Mouse (Mus musculus) heart, embryonic 13.5 days (tissue): ENCODE measurements around the gene Grap. TPM values are rescaled to one million over a fixed set of nuclear protein-coding genes. Genes with fewer than 3 reads are reported as not detected.
"Not testable (repeated sequence)": the region's sequence is repeated elsewhere in the genome, so short reads cannot be mapped to it uniquely, and the experiment has no call there.

ENCODE experiments used
- ATAC-seq: fragments of 200-750 bp; cut with Nextera tagmentation; 2 replicates; pipeline ENCODE4 v1.8.0; 2017; ENCODE audit warnings: moderate TSS enrichment; ENCODE audit not compliant: insufficient number of reproducible peaks, low FRiP score, low TSS enrichment; ENCODE audit errors: extremely low read depth
- H3K27ac ChIP-seq: fragments of 300-500 bp; sonication (generic); replicated peaks from 2 replicates; pipeline ENCODE4 v1.5.1; 2015; ENCODE audit warnings: moderate library complexity, mild to moderate bottlenecking, inconsistent platforms
- H3K27me3 ChIP-seq: fragments of 300-500 bp; sonication (generic); replicated peaks from 2 replicates; pipeline ENCODE4 v1.6.1; 2015; ENCODE audit warnings: mild to moderate bottlenecking, inconsistent platforms
- H3K36me3 ChIP-seq: fragments of 300-500 bp; sonication (generic); 2 replicates; pipeline ENCODE4 v1.6.1; 2015; ENCODE audit warnings: mild to moderate bottlenecking, inconsistent platforms
- H3K4me1 ChIP-seq: fragments of 300-500 bp; sonication (generic); 2 replicates; pipeline ENCODE4 v1.6.1; 2015; ENCODE audit warnings: inconsistent platforms
- H3K4me2 ChIP-seq: fragments of 300-500 bp; sonication (generic); 2 replicates; pipeline ENCODE4 v1.6.1; 2015; ENCODE audit warnings: inconsistent platforms, mild to moderate bottlenecking, moderate library complexity
- H3K4me3 ChIP-seq: fragments of 300-500 bp; sonication (generic); 2 replicates; pipeline ENCODE4 v1.5.1; 2015; ENCODE audit warnings: moderate library complexity, mild to moderate bottlenecking, inconsistent platforms
- H3K9ac ChIP-seq: fragments of 300-500 bp; sonication (generic); 2 replicates; pipeline ENCODE4 v1.6.1; 2015; ENCODE audit warnings: inconsistent platforms, mild to moderate bottlenecking, moderate library complexity
- H3K9me3 ChIP-seq: fragments of 300-500 bp; sonication (generic); 2 replicates; pipeline ENCODE4 v1.6.1; 2016; ENCODE audit warnings: inconsistent platforms
- WGBS: fragments of 180-500 bp; shearing (Covaris S2); methylation state at CpG from one replicate; pipeline ENCODE4 v1.1.7; 2015; ENCODE audit warnings: mixed read lengths; 5-methylcytosine and 5-hydroxymethylcytosine counted together
- polyA plus RNA-seq: library from polyadenylated mRNA; unstranded; fragments of >200 nt; fragmentation: Nextera tagmentation; extraction: Ambion mirVana; gene quantifications from 2 replicates; pipeline ENCODE4 v1.2.1, GENCODE M21; 2015

Gene Grap
- polyA plus RNA-seq, 1 experiment from 2014 or later, result 11.2 TPM

GRCm38 (mm10) chr11:61639601-61640177 is 13.4 kb upstream of the Grap start:
- Histone ChIP-seq H3K4me2 (no peak overlapping the region), H3K9ac (no peak overlapping the region), H3K9me3 (no peaks in the 10 kb centered on the region), H3K36me3 (no peaks in the 10 kb centered on the region), H3K4me1 (peaks cover 6% of the 10 kb centered on the region), H3K27me3 (0 out of 2 replicates have a peak, but pooled peaks cover 4% of the 10 kb centered on the region), H3K27ac (no peak overlapping the region), H3K4me3 (no peak overlapping the region)
- WGBS, result 81% methylated on average over 6 of the region's 6 CpGs
- no peak for ATAC-seq

GRCm38 (mm10) chr11:61640585-61640984 is 12.5 kb upstream of the Grap start:
- H3K4me3 ChIP-seq, H3K9ac ChIP-seq, H3K9me3 ChIP-seq, H3K27me3 ChIP-seq, H3K27ac ChIP-seq, H3K4me2 ChIP-seq, H3K4me1 ChIP-seq, H3K36me3 ChIP-seq, ATAC-seq: not testable (repeated sequence)
- 41% methylated on average over 9 of the region's 9 CpGs for WGBS

- no peak overlapping the region for H3K4me3 ChIP-seq
- 74% methylated on average over 7 of the region's 7 CpGs for WGBS
- H3K27ac ChIP-seq, result no peak overlapping the region
- H3K4me1 ChIP-seq, result peaks cover 9% of the 10 kb centered on the region
- H3K9ac ChIP-seq, result no peak overlapping the region
- H3K36me3 ChIP-seq, result no peaks in the 10 kb centered on the region
- H3K9me3 ChIP-seq, result no peaks in the 10 kb centered on the region
- no peaks in the 10 kb centered on the region for H3K27me3 ChIP-seq
- no peak overlapping the region for H3K4me2 ChIP-seq
- ATAC-seq, result no peak
These were observed 11.0 kb upstream of the Grap start for GRCm38 (mm10) chr11:61642106-61642505.

- H3K27me3 ChIP-seq, result no peaks in the 10 kb centered on the region
- no peak overlapping the region for H3K9ac ChIP-seq
- H3K27ac ChIP-seq, result no peak overlapping the region
- peaks cover 9% of the 10 kb centered on the region for H3K4me1 ChIP-seq
- no peaks in the 10 kb centered on the region for H3K9me3 ChIP-seq
- H3K36me3 ChIP-seq, result no peaks in the 10 kb centered on the region
- WGBS, result 66% methylated on average over 5 of the region's 5 CpGs
- H3K4me3 ChIP-seq, result no peak overlapping the region
- H3K4me2 ChIP-seq, result no peak overlapping the region
- no peak for ATAC-seq
These were observed 9.7 kb upstream of the Grap start for GRCm38 (mm10) chr11:61643184-61643961.

- Histone ChIP-seq H3K4me2 (no peak overlapping the region), H3K9ac (no peak overlapping the region), H3K9me3 (no peaks in the 10 kb centered on the region), H3K4me1 (peaks cover 9% of the 10 kb centered on the region), H3K36me3 (no peaks in the 10 kb centered on the region), H3K4me3 (no peak overlapping the region), H3K27me3 (no peaks in the 10 kb centered on the region), H3K27ac (peak overlapping the region; percentile 70)
- no peak for ATAC-seq
- 63% methylated on average over 11 of the region's 11 CpGs for WGBS
These were observed 8.3 kb upstream of the Grap start for GRCm38 (mm10) chr11:61644576-61645326.

- H3K27ac ChIP-seq, result no peak overlapping the region
- no peaks in the 10 kb centered on the region for H3K27me3 ChIP-seq
- WGBS, result 69% methylated on average over 5 of the region's 5 CpGs
- no peak for ATAC-seq
- no peaks in the 10 kb centered on the region for H3K36me3 ChIP-seq
- no peak overlapping the region for H3K4me2 ChIP-seq
- no peak overlapping the region for H3K9ac ChIP-seq
- no peak overlapping the region for H3K4me3 ChIP-seq
- no peaks in the 10 kb centered on the region for H3K9me3 ChIP-seq
- peaks cover 9% of the 10 kb centered on the region for H3K4me1 ChIP-seq
These were observed 7.7 kb upstream of the Grap start for GRCm38 (mm10) chr11:61645357-61645857.

GRCm38 (mm10) chr11:61646499-61647039 is 6.5 kb upstream of the Grap start:
- no peaks in the 10 kb centered on the region for H3K36me3 ChIP-seq
- no peaks in the 10 kb centered on the region for H3K27me3 ChIP-seq
- H3K27ac ChIP-seq, result no peak overlapping the region
- 48% methylated on average over 2 of the region's 2 CpGs for WGBS
- peaks cover 9% of the 10 kb centered on the region for H3K4me1 ChIP-seq
- H3K9me3 ChIP-seq, result no peaks in the 10 kb centered on the region
- H3K4me3 ChIP-seq, result no peak overlapping the region
- no peak overlapping the region for H3K4me2 ChIP-seq
- ATAC-seq, result no peak
- H3K9ac ChIP-seq, result no peak overlapping the region

- Histone ChIP-seq H3K9me3 (no peaks in the 10 kb centered on the region), H3K4me2 (no peak overlapping the region), H3K36me3 (no peaks in the 10 kb centered on the region), H3K9ac (no peak overlapping the region), H3K4me3 (no peak overlapping the region), H3K27me3 (no peaks in the 10 kb centered on the region), H3K27ac (no peak overlapping the region), H3K4me1 (peaks cover 9% of the 10 kb centered on the region)
- no peak for ATAC-seq
- 64% methylated on average over 10 of the region's 10 CpGs for WGBS
These were observed 5.8 kb upstream of the Grap start for GRCm38 (mm10) chr11:61647110-61647910.

- Histone ChIP-seq H3K4me2 (no peak overlapping the region), H3K4me1 (peaks cover 9% of the 10 kb centered on the region), H3K27ac (no peak overlapping the region), H3K36me3 (no peaks in the 10 kb centered on the region), H3K9ac (no peak overlapping the region), H3K9me3 (no peaks in the 10 kb centered on the region), H3K4me3 (no peak overlapping the region), H3K27me3 (no peaks in the 10 kb centered on the region)
- no peak for ATAC-seq
- WGBS, result 60% methylated on average over 6 of the region's 6 CpGs
These were observed 4.9 kb upstream of the Grap start for GRCm38 (mm10) chr11:61647956-61648748.

- no peak for ATAC-seq
- H3K9ac ChIP-seq, result no peak overlapping the region
- WGBS, result 76% methylated on average over 7 of the region's 7 CpGs
- H3K4me1 ChIP-seq, result peaks cover 9% of the 10 kb centered on the region
- H3K27ac ChIP-seq, result no peak overlapping the region
- no peaks in the 10 kb centered on the region for H3K27me3 ChIP-seq
- no peaks in the 10 kb centered on the region for H3K36me3 ChIP-seq
- no peak overlapping the region for H3K4me3 ChIP-seq
- H3K9me3 ChIP-seq, result no peaks in the 10 kb centered on the region
- H3K4me2 ChIP-seq, result no peak overlapping the region
These were observed 4.3 kb upstream of the Grap start for GRCm38 (mm10) chr11:61648749-61649115.
